Mouse (Mus musculus): ENCODE results near the gene Acss1. TPM values are rescaled to one million over a fixed set of nuclear protein-coding genes. Genes with fewer than 3 reads are reported as not detected.

Gene Acss1
- polyA plus RNA-seq, 1 experiment from 2014 or later = 5.3 TPM

- ATAC-seq (ENCODE audit: insufficient read depth) (no peak), DNase-seq (no peak)
- TF ChIP-seq CTCF (IDR thresholded peaks at IDR 0.05; ENCODE audit: low read depth) = no peak
- Histone ChIP-seq H3K36me3 (ENCODE audit: insufficient read depth) (no peaks in the 10 kb centered on the region), H3K4me2 (no peak overlapping the region), H3K27me3 (ENCODE audit: insufficient read depth, low read length) (no peaks in the 10 kb centered on the region), H3K9me3 (ENCODE audit: low read depth, low read length) (no peaks in the 10 kb centered on the region), H3K4me3 (ENCODE audit: low read depth, low read length) (no peak overlapping the region), H3K27ac (ENCODE audit: low read depth) (no peak overlapping the region), H3K4me1 (ENCODE audit: insufficient read depth) (no peaks in the 10 kb centered on the region), H3K9ac (no peak overlapping the region)
- 71% methylated on average over 5 of the region's 5 CpGs for WGBS
Measured at GRCm38 (mm10) chr2:150660668-150661451, 7.4 kb downstream of the Acss1 start.

- Histone ChIP-seq H3K27ac (ENCODE audit: low read depth) (no peak overlapping the region), H3K36me3 (ENCODE audit: insufficient read depth) (no peaks in the 10 kb centered on the region), H3K9ac (no peak overlapping the region), H3K4me1 (ENCODE audit: insufficient read depth) (no peaks in the 10 kb centered on the region), H3K4me3 (ENCODE audit: low read depth, low read length) (no peak overlapping the region), H3K4me2 (no peak overlapping the region), H3K9me3 (ENCODE audit: low read depth, low read length) (no peaks in the 10 kb centered on the region), H3K27me3 (ENCODE audit: insufficient read depth, low read length) (no peaks in the 10 kb centered on the region)
- 57% methylated on average over 4 of the region's 4 CpGs for WGBS
- DNase-seq = no peak
- no peak for ATAC-seq (ENCODE audit: insufficient read depth)
- TF ChIP-seq CTCF (IDR thresholded peaks at IDR 0.05; ENCODE audit: low read depth) = no peak
Measured at GRCm38 (mm10) chr2:150660049-150660448, 8.3 kb downstream of the Acss1 start.

GRCm38 (mm10) chr2:150656975-150657768, 11.1 kb downstream of the Acss1 start:
- H3K36me3 ChIP-seq (ENCODE audit: insufficient read depth) = no peaks in the 10 kb centered on the region
- H3K4me1 ChIP-seq (ENCODE audit: insufficient read depth) = no peaks in the 10 kb centered on the region
- DNase-seq = no peak
- no peak for ATAC-seq (ENCODE audit: insufficient read depth)
- no peak for TF ChIP-seq CTCF (IDR thresholded peaks at IDR 0.05; ENCODE audit: low read depth)
- no peaks in the 10 kb centered on the region for H3K27me3 ChIP-seq (ENCODE audit: insufficient read depth, low read length)
- H3K9ac ChIP-seq = no peak overlapping the region
- WGBS = 58% methylated on average over 8 of the region's 8 CpGs
- no peak overlapping the region for H3K4me2 ChIP-seq
- H3K9me3 ChIP-seq (ENCODE audit: low read depth, low read length) = no peaks in the 10 kb centered on the region
- H3K27ac ChIP-seq (ENCODE audit: low read depth) = no peak overlapping the region
- H3K4me3 ChIP-seq (ENCODE audit: low read depth, low read length) = no peak overlapping the region

- Histone ChIP-seq H3K9ac (no peak overlapping the region), H3K36me3 (ENCODE audit: insufficient read depth) (no peaks in the 10 kb centered on the region), H3K4me1 (ENCODE audit: insufficient read depth) (no peaks in the 10 kb centered on the region), H3K27ac (ENCODE audit: low read depth) (no peak overlapping the region), H3K27me3 (ENCODE audit: insufficient read depth, low read length) (no peaks in the 10 kb centered on the region), H3K9me3 (ENCODE audit: low read depth, low read length) (no peaks in the 10 kb centered on the region), H3K4me2 (no peak overlapping the region), H3K4me3 (ENCODE audit: low read depth, low read length) (no peak overlapping the region)
- no peak for DNase-seq
- 84% methylated on average over 3 of the region's 3 CpGs for WGBS
- ATAC-seq (ENCODE audit: insufficient read depth) = no peak
- no peak for TF ChIP-seq CTCF (IDR thresholded peaks at IDR 0.05; ENCODE audit: low read depth)
Measured at GRCm38 (mm10) chr2:150656112-150656511, 12.2 kb downstream of the Acss1 start.

GRCm38 (mm10) chr2:150655290-150655689, 13.0 kb downstream of the Acss1 start:
- DNase-seq (no peak), ATAC-seq (ENCODE audit: insufficient read depth) (no peak)
- Histone ChIP-seq H3K27ac (ENCODE audit: low read depth) (no peak overlapping the region), H3K27me3 (ENCODE audit: insufficient read depth, low read length) (no peaks in the 10 kb centered on the region), H3K36me3 (ENCODE audit: insufficient read depth) (no peaks in the 10 kb centered on the region), H3K4me2 (no peak overlapping the region), H3K4me1 (ENCODE audit: insufficient read depth) (no peaks in the 10 kb centered on the region), H3K9me3 (ENCODE audit: low read depth, low read length) (no peaks in the 10 kb centered on the region), H3K4me3 (ENCODE audit: low read depth, low read length) (no peak overlapping the region), H3K9ac (no peak overlapping the region)
- no peak for TF ChIP-seq CTCF (IDR thresholded peaks at IDR 0.05; ENCODE audit: low read depth)
- WGBS = 62% methylated on average over 6 of the region's 6 CpGs

- Histone ChIP-seq H3K36me3 (ENCODE audit: insufficient read depth) (no peaks in the 10 kb centered on the region), H3K9ac (no peak overlapping the region), H3K4me2 (no peak overlapping the region), H3K4me1 (ENCODE audit: insufficient read depth) (no peaks in the 10 kb centered on the region), H3K27me3 (ENCODE audit: insufficient read depth, low read length) (no peaks in the 10 kb centered on the region), H3K27ac (ENCODE audit: low read depth) (no peak overlapping the region), H3K9me3 (ENCODE audit: low read depth, low read length) (no peaks in the 10 kb centered on the region), H3K4me3 (ENCODE audit: low read depth, low read length) (no peak overlapping the region)
- ATAC-seq (ENCODE audit: insufficient read depth) (no peak), DNase-seq (no peak)
- 84% methylated on average over 2 of the region's 2 CpGs for WGBS
- TF ChIP-seq CTCF (IDR thresholded peaks at IDR 0.05; ENCODE audit: low read depth) = no peak
Measured at GRCm38 (mm10) chr2:150654814-150655213, 13.5 kb downstream of the Acss1 start.

GRCm38 (mm10) chr2:150651366-150651765, 16.9 kb downstream of the Acss1 start:
- ATAC-seq (ENCODE audit: insufficient read depth) (no peak), DNase-seq (no peak)
- no peak overlapping the region for H3K4me2 ChIP-seq
- H3K36me3 ChIP-seq (ENCODE audit: insufficient read depth) = no peaks in the 10 kb centered on the region
- H3K27me3 ChIP-seq (ENCODE audit: insufficient read depth, low read length) = no peaks in the 10 kb centered on the region
- H3K9ac ChIP-seq = no peak overlapping the region
- no peaks in the 10 kb centered on the region for H3K4me1 ChIP-seq (ENCODE audit: insufficient read depth)
- TF ChIP-seq CTCF (IDR thresholded peaks at IDR 0.05; ENCODE audit: low read depth) = no peak
- no peak overlapping the region for H3K27ac ChIP-seq (ENCODE audit: low read depth)
- H3K4me3 ChIP-seq (ENCODE audit: low read depth, low read length) = no peak overlapping the region
- H3K9me3 ChIP-seq (ENCODE audit: low read depth, low read length) = no peaks in the 10 kb centered on the region
- 38% methylated on average over 9 of the region's 9 CpGs for WGBS
